Mouse (Mus musculus): ENCODE measurements around the gene Vmn1r18.
"Not testable (repeated sequence)": the region's sequence is repeated elsewhere in the genome, so short reads cannot be mapped to it uniquely, and the experiment has no call there.

Gene Vmn1r18

GRCm38 (mm10) chr6:57395683-57396082, at the start of gene Vmn1r18:
TSS of gene Vmn1r18 (minus strand) at chr6:57395783.
- DNase-seq (ENCODE audit: low read depth, low spot score) = no peak

GRCm38 (mm10) chr6:57431196-57431595, 35.6 kb upstream of the Vmn1r18 start:
- peak; percentile 26 for DNase-seq (ENCODE audit: low read depth, low spot score)

GRCm38 (mm10) chr6:57428630-57429029, 33.0 kb upstream of the Vmn1r18 start, which contains the start of gene Vmn1r20:
TSS of gene Vmn1r20 (plus strand) at chr6:57428930.
- no peak for DNase-seq (ENCODE audit: low read depth, low spot score)

- DNase-seq (ENCODE audit: low read depth, low spot score) = not testable (repeated sequence)
Measured at GRCm38 (mm10) chr6:57403480-57403879, 7.9 kb upstream of the Vmn1r18 start, which contains the start of gene Vmn1r19. TSS of gene Vmn1r19 (plus strand) at chr6:57403780.

- no peak for DNase-seq (ENCODE audit: low read depth, low spot score)
Measured at GRCm38 (mm10) chr6:57367496-57367895, 28.1 kb downstream of the Vmn1r18 start.

- not testable (repeated sequence) for DNase-seq (ENCODE audit: low read depth, low spot score)
Measured at GRCm38 (mm10) chr6:57365866-57366265, 29.7 kb downstream of the Vmn1r18 start.

- no peak for DNase-seq (ENCODE audit: low read depth, low spot score)
Measured at GRCm38 (mm10) chr6:57363627-57364026, 32.0 kb downstream of the Vmn1r18 start, which contains the start of gene Vmn1r17. TSS of gene Vmn1r17 (minus strand) at chr6:57363727.

- DNase-seq (ENCODE audit: low read depth, low spot score) = peak; percentile 66
Measured at GRCm38 (mm10) chr6:57356864-57357263, 38.7 kb downstream of the Vmn1r18 start.

- DNase-seq (ENCODE audit: low read depth, low spot score) = no peak
Measured at GRCm38 (mm10) chr6:57329394-57329793, 66.2 kb downstream of the Vmn1r18 start, which contains the start of gene Vmn1r16. TSS of gene Vmn1r16 (minus strand) at chr6:57329494.
